Mouse (Mus musculus) limb, embryonic 12.5 days (tissue): Measurements from ENCODE around the gene Atp8a2. TPM values are rescaled to one million over a fixed set of nuclear protein-coding genes. Genes with fewer than 3 reads are reported as not detected.
"Not testable (repeated sequence)": the region's sequence is repeated elsewhere in the genome, so short reads cannot be mapped to it uniquely, and the experiment has no call there.

Source experiments
- ATAC-seq: fragments of 200-750 bp; cut with Nextera tagmentation; 2 replicates; pipeline ENCODE4 v1.8.0; 2017; ENCODE audit warnings: low read depth, moderate TSS enrichment; ENCODE audit not compliant: insufficient number of reproducible peaks, insufficient read depth, low FRiP score, low TSS enrichment
- H3K27ac ChIP-seq: fragments of 300-500 bp; sonication (generic); 2 replicates; pipeline ENCODE4 v1.5.1; 2016; ENCODE audit warnings: mild to moderate bottlenecking, moderate library complexity
- H3K27me3 ChIP-seq: fragments of 300-500 bp; sonication (generic); 2 replicates; pipeline ENCODE4 v1.6.1; 2016; ENCODE audit warnings: mild to moderate bottlenecking, moderate library complexity
- H3K36me3 ChIP-seq: fragments of 300-500 bp; sonication (generic); 2 replicates; pipeline ENCODE4 v1.6.1; 2016; ENCODE audit warnings: mild to moderate bottlenecking, moderate library complexity
- H3K4me1 ChIP-seq: fragments of 300-500 bp; sonication (generic); replicated peaks from 2 replicates; pipeline ENCODE4 v1.6.1; 2016
- H3K4me2 ChIP-seq: fragments of 300-500 bp; sonication (generic); 2 replicates; pipeline ENCODE4 v1.6.1; 2016; ENCODE audit warnings: mild to moderate bottlenecking, moderate library complexity
- H3K4me3 ChIP-seq: fragments of 300-500 bp; sonication (generic); replicated peaks from 2 replicates; pipeline ENCODE4 v1.5.1; 2016; ENCODE audit warnings: mild to moderate bottlenecking
- H3K9ac ChIP-seq: fragments of 300-500 bp; sonication (generic); replicated peaks from 2 replicates; pipeline ENCODE4 v1.6.1; 2016; ENCODE audit warnings: mild to moderate bottlenecking, moderate library complexity
- H3K9me3 ChIP-seq: fragments of 300-500 bp; sonication (generic); 2 replicates; pipeline ENCODE4 v1.6.1; 2016; ENCODE audit warnings: mild to moderate bottlenecking, moderate library complexity
- WGBS: fragments of 180-500 bp; shearing (Covaris S2); methylation state at CpG from one replicate; pipeline ENCODE4 v1.1.7; 2016; 5-methylcytosine and 5-hydroxymethylcytosine counted together
- polyA plus RNA-seq: library from polyadenylated mRNA; unstranded; fragments of >200 nt; fragmentation: Nextera tagmentation; extraction: Ambion mirVana; gene quantifications from 2 replicates; pipeline ENCODE4 v1.2.1, GENCODE M21; 2016

Gene Atp8a2
- polyA plus RNA-seq, 1 experiment from 2014 or later = 6.7 TPM

DNA sequence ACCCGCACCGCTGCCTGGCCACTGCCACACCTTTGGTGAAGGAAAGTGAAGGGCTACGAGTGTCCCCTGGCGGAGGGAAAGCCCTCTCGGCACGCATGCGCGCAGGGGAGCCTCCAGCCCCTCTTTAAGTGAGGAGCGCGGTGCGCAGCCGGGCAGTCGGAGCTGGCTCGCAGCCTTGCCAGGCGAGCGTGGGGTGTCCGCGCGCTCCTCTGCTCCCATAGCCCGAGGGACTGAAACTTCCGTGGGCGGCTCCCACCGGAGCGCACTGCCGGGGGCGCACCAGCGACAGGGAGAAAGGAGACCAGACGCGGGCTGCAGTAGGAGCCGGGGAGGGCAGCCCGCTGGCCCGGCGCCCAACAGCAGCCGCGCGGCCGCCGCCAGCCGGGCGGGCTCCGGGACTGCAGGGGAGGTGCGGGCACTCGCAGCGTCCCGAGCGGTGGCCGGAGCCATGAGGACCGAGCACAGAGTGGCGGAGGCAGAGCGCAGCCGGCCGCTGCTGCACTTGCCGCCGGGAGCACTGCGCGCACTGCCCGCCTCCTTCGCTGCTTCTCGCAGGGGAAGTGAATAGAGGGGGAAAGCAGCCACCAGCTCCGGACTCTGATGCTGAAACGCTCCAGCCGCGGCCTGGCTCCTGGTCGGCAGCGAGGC lies 571.7 kb downstream of the Atp8a2 start, which contains the start of gene Shisa2:
Gene Shisa2 (plus strand): TSS at position 151 of the 648 bp plus-strand sequence.
- WGBS = under 1% methylated on average over 64 of the region's 65 CpGs
- peak; percentile 67 for ATAC-seq
- Histone ChIP-seq H3K4me3 (peak within 1 kb of the TSS; percentile 78), H3K27me3 (peaks cover 6% of the 10 kb centered on the region), H3K36me3 (peaks cover 11% of the 10 kb centered on the region), H3K9ac (peak within 1 kb of the TSS; percentile 84), H3K9me3 (no peaks in the 10 kb centered on the region), H3K27ac (peak within 1 kb of the TSS; percentile 94), H3K4me2 (peak within 1 kb of the TSS; percentile 72), H3K4me1 (peaks cover 37% of the 10 kb centered on the region)

DNA sequence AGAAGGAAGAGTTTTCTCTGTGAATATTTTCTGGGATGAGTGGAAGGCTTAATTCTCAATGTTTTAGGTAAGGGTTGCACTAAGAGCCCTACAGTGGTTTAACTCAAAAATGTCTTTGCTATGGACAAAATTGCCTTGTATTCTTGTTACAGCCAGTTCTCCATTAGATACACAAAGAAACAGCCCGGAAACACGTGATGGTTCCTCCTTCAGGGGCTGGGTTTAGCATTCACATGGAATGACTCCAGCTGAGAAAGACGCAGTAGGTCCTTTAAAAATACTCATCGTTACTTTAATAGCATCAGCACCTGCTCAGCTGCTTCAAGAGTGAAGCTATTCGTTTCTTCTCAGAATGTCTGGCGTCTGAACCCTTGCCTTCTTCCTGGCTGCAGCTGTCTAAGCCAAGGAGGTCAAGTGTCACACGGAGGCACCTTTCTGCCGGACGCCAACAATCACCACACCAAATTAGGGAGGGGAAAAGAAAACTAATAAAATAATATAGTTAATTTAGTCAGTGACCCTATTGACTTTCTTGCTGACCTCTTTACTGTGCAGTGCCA lies 572.6 kb downstream of the Atp8a2 start:
- peak overlapping the region; percentile 78 for H3K4me3 ChIP-seq
- H3K36me3 ChIP-seq = peaks cover 2% of the 10 kb centered on the region
- 0 out of 2 replicates have a peak overlapping the region, but pooled peaks have one; percentile 51 for H3K27ac ChIP-seq
- H3K9me3 ChIP-seq = no peaks in the 10 kb centered on the region
- H3K9ac ChIP-seq = no peak overlapping the region
- H3K27me3 ChIP-seq = peaks cover 6% of the 10 kb centered on the region
- 19% methylated on average over 9 of the region's 9 CpGs for WGBS
- H3K4me2 ChIP-seq = peak overlapping the region; percentile 72
- ATAC-seq = no peak
- H3K4me1 ChIP-seq = peaks cover 32% of the 10 kb centered on the region

DNA sequence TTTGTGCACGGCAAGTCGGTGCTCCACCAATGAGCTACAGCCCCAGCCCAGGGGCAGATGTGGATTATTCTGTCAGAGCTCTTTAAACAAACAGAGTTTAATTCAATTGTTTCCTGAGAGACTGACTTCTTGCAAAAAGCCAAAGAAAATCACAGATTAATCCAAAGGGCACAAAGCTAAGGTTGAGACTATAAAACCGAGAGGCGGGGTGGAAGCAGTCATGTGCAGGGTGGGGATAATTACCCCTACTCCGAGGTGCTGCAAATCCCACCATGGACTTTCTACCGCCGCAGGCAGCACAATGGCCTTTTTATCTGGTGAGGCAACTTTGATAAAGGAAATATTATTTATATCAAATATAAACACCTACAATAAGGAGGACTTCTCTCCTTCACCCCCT lies 580.2 kb downstream of the Atp8a2 start:
- Histone ChIP-seq H3K4me1 (peaks cover 16% of the 10 kb centered on the region), H3K36me3 (no peaks in the 10 kb centered on the region), H3K27ac (no peak overlapping the region), H3K4me2 (peak overlapping the region; percentile 10; the same call in 1 of the 2 replicates), H3K27me3 (no peaks in the 10 kb centered on the region), H3K4me3 (no peak overlapping the region), H3K9ac (no peak overlapping the region), H3K9me3 (no peaks in the 10 kb centered on the region)
- no peak for ATAC-seq
- 29% methylated on average over 7 of the region's 7 CpGs for WGBS

DNA sequence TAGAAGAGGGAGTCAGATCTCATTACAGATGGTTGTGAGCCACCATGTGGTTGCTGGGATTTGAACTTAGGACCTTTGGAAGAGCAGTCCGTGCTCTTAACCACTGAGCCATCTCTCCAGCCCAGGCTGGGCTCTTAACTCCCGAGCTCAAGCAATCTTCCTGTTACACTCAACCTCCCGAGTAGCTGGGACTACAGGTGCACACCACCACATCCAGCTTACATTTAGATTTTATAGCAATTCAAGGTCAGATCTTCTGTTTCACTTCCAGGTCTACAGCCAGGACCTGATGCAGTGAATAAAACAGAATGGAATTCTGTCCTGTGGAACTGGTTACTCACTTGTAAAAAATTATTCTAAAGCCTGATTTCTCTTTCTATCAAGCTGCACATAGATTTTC lies 582.8 kb downstream of the Atp8a2 start:
- H3K9ac ChIP-seq = not testable (repeated sequence)
- WGBS = 80% methylated on average over 3 of the region's 3 CpGs

DNA sequence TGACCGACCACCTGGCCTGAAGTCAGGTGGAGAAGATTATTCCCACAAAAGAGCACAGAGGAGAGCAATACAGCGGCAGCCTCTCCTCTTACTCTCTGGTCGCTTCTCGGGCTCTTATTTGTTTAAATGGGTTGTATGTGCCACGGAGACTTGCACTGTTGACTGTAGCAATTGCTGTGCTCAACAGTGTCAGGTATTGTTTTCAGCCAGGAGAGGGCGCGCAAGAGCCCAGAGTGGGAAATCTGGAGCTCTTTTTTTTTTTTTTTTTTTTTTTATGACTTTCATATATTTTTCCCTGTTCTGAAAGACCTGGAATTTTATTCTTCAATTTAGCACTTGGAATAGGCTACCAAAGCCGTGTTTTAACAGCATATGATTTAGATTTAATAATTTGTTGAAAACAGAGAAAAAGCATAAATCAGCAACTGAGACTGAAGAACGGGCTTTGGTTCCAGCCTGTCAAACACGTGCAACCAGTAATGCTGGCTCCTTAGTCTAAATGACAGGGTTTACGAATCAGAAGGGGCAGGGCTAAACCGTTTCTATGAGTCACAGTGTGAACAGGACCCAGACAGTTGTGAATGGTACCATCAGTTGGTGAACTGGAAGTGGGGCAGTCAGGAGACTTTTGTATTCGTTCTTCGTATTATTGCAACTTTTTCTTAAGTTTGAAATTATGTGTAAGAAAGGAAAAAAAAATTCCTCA lies 583.9 kb downstream of the Atp8a2 start:
- WGBS = 41% methylated on average over 14 of the region's 14 CpGs
- no peak; the same call in 1 of the 2 replicates for ATAC-seq
- Histone ChIP-seq H3K4me2 (no peak overlapping the region), H3K9me3 (no peaks in the 10 kb centered on the region), H3K9ac (no peak overlapping the region), H3K4me3 (no peak overlapping the region), H3K27ac (no peak overlapping the region), H3K27me3 (no peaks in the 10 kb centered on the region), H3K36me3 (no peaks in the 10 kb centered on the region), H3K4me1 (peaks cover 16% of the 10 kb centered on the region)

More for the DNA sequence above, 582.8 kb downstream of the Atp8a2 start:
- ATAC-seq, H3K27ac ChIP-seq, H3K4me2 ChIP-seq, H3K9me3 ChIP-seq, H3K36me3 ChIP-seq, H3K27me3 ChIP-seq, H3K4me3 ChIP-seq: not testable (repeated sequence)
- H3K4me1 ChIP-seq = peaks cover 16% of the 10 kb centered on the region

DNA sequence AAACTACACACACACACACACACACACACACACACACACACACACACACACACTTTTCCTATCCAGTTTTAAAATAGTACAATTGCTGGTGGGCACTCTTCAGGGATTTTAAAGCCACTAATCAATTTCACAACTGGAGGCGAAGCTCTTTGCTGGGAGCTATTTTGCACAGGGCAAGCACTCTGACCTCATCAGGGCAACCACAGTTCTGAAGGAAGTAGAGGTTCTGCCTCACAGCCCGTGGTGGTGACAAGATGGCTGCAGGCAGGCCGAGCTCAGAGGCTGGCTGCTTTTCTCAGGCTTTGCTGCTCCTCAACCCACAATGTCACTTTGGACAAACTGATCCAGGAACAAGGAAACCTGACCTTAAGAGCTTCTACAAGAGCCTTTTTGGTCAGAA lies 590.0 kb downstream of the Atp8a2 start:
- Histone ChIP-seq H3K27ac (no peak overlapping the region), H3K4me1 (peaks cover 4% of the 10 kb centered on the region; the same call in 1 of the 2 replicates), H3K9ac (no peak overlapping the region), H3K4me3 (no peak overlapping the region), H3K36me3 (no peaks in the 10 kb centered on the region), H3K9me3 (no peaks in the 10 kb centered on the region), H3K27me3 (peaks cover 14% of the 10 kb centered on the region; the same call in 1 of the 2 replicates), H3K4me2 (no peak overlapping the region)
- ATAC-seq = no peak
- 34% methylated on average over 3 of the region's 3 CpGs for WGBS

DNA sequence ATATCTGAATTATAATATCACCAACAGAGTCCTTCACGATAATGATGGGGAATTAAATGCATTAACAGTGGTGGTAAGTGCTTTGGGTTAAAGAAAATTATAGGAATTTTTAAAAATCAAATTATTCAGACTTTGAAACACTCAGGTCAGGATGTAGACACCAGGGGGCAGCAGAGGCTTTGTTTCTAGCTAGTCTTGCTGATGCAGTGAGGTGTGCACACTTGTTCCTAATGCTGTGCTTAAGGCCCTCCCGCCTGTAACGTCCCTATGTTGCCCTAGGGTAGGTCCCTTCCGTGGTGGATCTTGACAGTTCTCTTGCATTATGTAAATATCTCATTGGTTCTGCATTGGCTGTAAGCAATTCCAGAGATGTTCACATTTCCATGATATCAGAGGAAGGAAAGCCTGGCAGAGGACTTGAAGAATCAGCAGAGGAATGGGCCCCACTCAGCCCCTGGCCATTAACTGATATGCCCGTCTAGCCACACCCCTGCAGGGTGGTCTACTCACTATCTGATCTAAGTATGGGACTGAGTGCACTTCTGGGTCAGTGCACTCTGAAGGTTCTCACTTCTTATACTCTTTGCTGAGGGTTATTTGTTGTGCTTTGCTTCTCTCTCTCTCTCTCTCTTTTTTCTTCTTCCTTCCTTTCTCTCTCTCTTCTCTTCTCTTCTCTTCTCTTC lies 591.2 kb downstream of the Atp8a2 start:
- Histone ChIP-seq H3K36me3 (no peaks in the 10 kb centered on the region), H3K4me2 (no peak overlapping the region), H3K4me3 (no peak overlapping the region), H3K4me1 (peaks cover 4% of the 10 kb centered on the region; the same call in 1 of the 2 replicates), H3K9ac (no peak overlapping the region), H3K27me3 (peaks cover 14% of the 10 kb centered on the region; the same call in 1 of the 2 replicates), H3K9me3 (no peaks in the 10 kb centered on the region), H3K27ac (no peak overlapping the region)
- WGBS = 28% methylated on average over 5 of the region's 5 CpGs
- ATAC-seq = no peak

DNA sequence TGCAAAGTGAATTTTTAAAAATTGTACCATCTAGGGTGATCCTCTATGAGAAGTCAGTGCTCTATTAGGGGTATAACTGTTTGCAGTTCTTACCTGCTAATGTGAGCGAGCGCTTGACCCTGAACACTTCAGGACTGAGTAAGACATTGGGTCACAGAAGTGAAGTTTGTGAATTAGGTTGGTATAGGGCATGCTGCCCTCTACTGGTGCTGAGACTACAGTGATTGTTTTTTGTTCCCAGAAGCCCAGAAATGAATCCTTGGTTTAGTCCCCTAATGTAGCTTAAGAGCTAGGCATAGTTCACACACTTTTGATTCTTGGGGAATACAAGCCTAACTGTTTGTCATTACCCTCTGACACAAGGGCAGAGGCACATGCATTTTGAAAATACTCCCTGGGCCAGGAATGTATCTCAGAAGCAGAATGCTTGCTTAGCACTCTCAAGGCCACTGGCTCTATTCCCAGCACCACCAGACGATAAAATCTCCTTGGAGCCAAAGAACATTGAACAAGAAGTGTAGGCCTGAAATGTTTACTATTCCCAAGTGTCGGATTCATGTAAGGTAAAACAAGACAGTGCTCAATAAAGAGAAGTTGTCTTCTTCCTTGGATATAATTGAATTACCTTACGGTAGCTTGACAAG lies 592.9 kb downstream of the Atp8a2 start:
- H3K9me3 ChIP-seq = no peaks in the 10 kb centered on the region
- H3K4me1 ChIP-seq = peaks cover 4% of the 10 kb centered on the region; the same call in 1 of the 2 replicates
- H3K4me2 ChIP-seq = no peak overlapping the region
- ATAC-seq = no peak
- no peak overlapping the region for H3K27ac ChIP-seq
- no peak overlapping the region for H3K4me3 ChIP-seq
- H3K36me3 ChIP-seq = no peaks in the 10 kb centered on the region
- H3K27me3 ChIP-seq = peaks cover 14% of the 10 kb centered on the region; the same call in 1 of the 2 replicates
- 72% methylated on average over 5 of the region's 5 CpGs for WGBS
- H3K9ac ChIP-seq = no peak overlapping the region

DNA sequence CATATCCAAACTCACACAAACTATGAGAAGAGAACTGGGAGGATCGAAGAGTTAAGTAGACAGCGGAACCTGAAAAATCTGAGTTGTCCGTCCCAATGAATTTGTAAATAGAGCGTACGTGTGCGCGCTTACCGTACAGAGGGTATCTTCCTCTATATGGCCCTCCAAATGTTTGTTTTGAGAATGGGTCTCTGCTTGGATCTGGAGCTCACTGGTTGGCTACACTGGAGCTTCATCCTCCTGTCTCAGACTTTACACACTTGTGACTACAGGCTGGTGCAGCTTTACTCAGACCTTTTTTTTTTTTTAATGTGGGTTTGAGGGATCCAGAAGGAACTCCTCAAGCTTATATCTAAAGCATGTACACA lies 598.7 kb downstream of the Atp8a2 start:
- H3K4me1 ChIP-seq = peaks cover 9% of the 10 kb centered on the region
- H3K9ac ChIP-seq = peak overlapping the region; percentile 80
- ATAC-seq = no peak
- WGBS = 2% methylated on average over 8 of the region's 8 CpGs
- H3K27me3 ChIP-seq = peaks cover 7% of the 10 kb centered on the region; the same call in 1 of the 2 replicates
- peak overlapping the region; percentile 18; the same call in 1 of the 2 replicates for H3K27ac ChIP-seq
- peak overlapping the region; percentile 89 for H3K4me3 ChIP-seq
- H3K36me3 ChIP-seq = peaks cover 10% of the 10 kb centered on the region; the same call in 1 of the 2 replicates
- H3K4me2 ChIP-seq = peak overlapping the region; percentile 98
- H3K9me3 ChIP-seq = no peaks in the 10 kb centered on the region

DNA sequence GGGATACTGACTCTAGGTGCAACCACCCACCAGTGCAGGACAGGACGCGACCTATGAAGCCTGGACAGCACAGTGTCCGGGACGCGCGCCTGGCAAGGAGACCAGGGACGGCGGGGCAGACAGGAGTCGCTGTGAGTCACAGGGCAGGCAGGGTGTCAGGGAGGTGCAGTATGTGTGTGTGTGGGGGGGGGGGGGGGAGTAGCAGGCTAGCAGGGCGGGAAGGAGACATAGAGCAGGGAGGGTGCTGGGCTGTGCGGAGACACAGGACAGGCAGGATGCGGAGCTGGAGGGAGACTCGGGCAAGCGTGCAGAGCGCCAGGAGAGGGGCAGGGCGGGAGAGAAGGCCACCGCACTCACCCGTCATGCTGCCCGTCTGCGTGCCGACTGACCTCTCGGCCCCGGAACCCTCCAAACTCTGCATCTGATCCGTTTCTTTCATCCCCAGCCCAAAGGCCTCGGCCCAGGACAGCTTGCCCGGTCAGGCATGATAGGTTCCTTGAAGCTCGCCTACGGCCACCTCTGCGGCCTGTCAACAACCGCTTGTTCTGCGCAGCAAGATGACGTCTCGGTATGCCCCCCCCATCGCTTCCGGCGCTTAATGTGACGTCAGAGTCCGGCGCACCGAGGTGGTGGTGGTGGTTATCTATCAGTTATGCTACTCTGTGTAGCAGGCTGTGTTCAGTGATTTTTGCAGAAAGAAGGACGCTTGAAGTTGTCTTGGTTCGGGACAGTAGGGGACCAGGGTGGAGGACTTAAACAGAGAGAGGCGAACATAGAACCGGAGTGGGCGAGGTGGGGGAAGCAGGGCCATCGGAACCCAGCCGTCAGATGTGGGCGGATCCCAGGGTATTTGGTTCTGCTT lies 599.4 kb downstream of the Atp8a2 start, which contains the start of gene Cdadc1:
Gene Cdadc1 (minus strand): TSS at position 562 of the 862 bp plus-strand sequence.
- Histone ChIP-seq H3K27me3 (0 out of 2 replicates have a peak, but pooled peaks cover under 1% of the 10 kb centered on the region), H3K27ac (peak within 1 kb of the TSS; percentile 18; the same call in 1 of the 2 replicates)
- ATAC-seq = peak; percentile 78

More for the DNA sequence above, 599.4 kb downstream of the Atp8a2 start, which contains the start of gene Cdadc1:
- peaks cover 14% of the 10 kb centered on the region; the same call in 1 of the 2 replicates for H3K36me3 ChIP-seq
- peak within 1 kb of the TSS; percentile 89 for H3K4me3 ChIP-seq
- peak within 1 kb of the TSS; percentile 80 for H3K9ac ChIP-seq
- under 1% methylated on average over 42 of the region's 48 CpGs for WGBS
- H3K4me1 ChIP-seq = peaks cover 9% of the 10 kb centered on the region
- peak within 1 kb of the TSS; percentile 98 for H3K4me2 ChIP-seq
- no peaks in the 10 kb centered on the region for H3K9me3 ChIP-seq
